18 mouse cellular contexts compared by ENCODE assay signal in genomic region chr6:113643967-113644366, GRCm38 (mm10). TPM values are rescaled to one million over a fixed set of nuclear protein-coding genes. Genes with fewer than 3 reads are reported as not detected.
DNase-seq lines count a peak whose midpoint lies in the region; ATAC-seq and TF ChIP-seq lines count a peak whose summit lies in the region.
"Had no signal": no experiment of that assay in that cellular context is flagged by ENCODE, and none has a peak within 500 bp of the region (broad histone marks: within the 10 kb centered on the region; RNA-seq: fewer than 3 reads in every experiment).

No protein-coding gene starts in this region.

- no peaks in the 10 kb centered on the region for H3K36me3 ChIP-seq in heart, embryonic 15.5 days
- H3K36me3 ChIP-seq in liver, adult 2 months (ENCODE audit: control insufficient read depth, insufficient read depth, low read length) = peaks cover 10% of the 10 kb centered on the region; the same call in 1 of the 2 replicates
- H3K36me3 ChIP-seq in liver, embryonic 13.5 days = peaks cover 5% of the 10 kb centered on the region; the same call in 1 of the 2 replicates
- no peaks in the 10 kb centered on the region for H3K36me3 ChIP-seq in stomach, embryonic 15.5 days
- H3K36me3 ChIP-seq: midbrain, embryonic 12.5 days; neural tube, embryonic 15.5 days had no signal

- ATAC-seq in heart, embryonic 15.5 days (replicated peaks; ENCODE audit: insufficient number of reproducible peaks, insufficient read depth, low FRiP score, low read depth) = no peak
- ATAC-seq in liver, embryonic 13.5 days (ENCODE audit: low read depth) = no peak
- no peak for ATAC-seq in stomach, embryonic 15.5 days (ENCODE audit: insufficient read depth, low FRiP score, low read depth)
- ATAC-seq: forebrain, embryonic 13.5 days; hindbrain, postnatal 0 days had no signal

- no peak for TF ChIP-seq CTCF in liver, adult 2 months (IDR thresholded peaks at IDR 0.05; ENCODE audit: low read depth, low read length)

- H3K27me3 ChIP-seq in heart, embryonic 15.5 days = no peaks in the 10 kb centered on the region
- no peaks in the 10 kb centered on the region for H3K27me3 ChIP-seq in liver, adult 2 months (ENCODE audit: control insufficient read depth, insufficient read depth, low read length)
- no peaks in the 10 kb centered on the region for H3K27me3 ChIP-seq in liver, embryonic 13.5 days
- H3K27me3 ChIP-seq in stomach, embryonic 15.5 days (replicated peaks) = no peaks in the 10 kb centered on the region
- H3K27me3 ChIP-seq: forebrain, embryonic 13.5 days; midbrain, embryonic 12.5 days; neural tube, embryonic 15.5 days had no signal

- peaks cover 46% of the 10 kb centered on the region; the same call in 1 of the 2 replicates for H3K79me2 ChIP-seq in liver, adult 2 months (ENCODE audit: control insufficient read depth, insufficient read depth, low read length)

- no peak overlapping the region for H3K4me3 ChIP-seq in heart, embryonic 15.5 days
- no peak overlapping the region for H3K4me3 ChIP-seq in liver, adult 2 months (ENCODE audit: insufficient read depth, low read depth, low read length)
- H3K4me3 ChIP-seq in liver, embryonic 13.5 days (replicated peaks) = no peak overlapping the region
- H3K4me3 ChIP-seq in stomach, embryonic 15.5 days (replicated peaks) = no peak overlapping the region
- H3K4me3 ChIP-seq: forebrain, embryonic 13.5 days; midbrain, embryonic 12.5 days; neural tube, embryonic 15.5 days had no signal

- H3K4me1 ChIP-seq in heart, embryonic 15.5 days (replicated peaks) = no peaks in the 10 kb centered on the region
- peaks cover 49% of the 10 kb centered on the region for H3K4me1 ChIP-seq in liver, adult 2 months (ENCODE audit: control insufficient read depth, insufficient read depth, low read length)
- peaks cover 46% of the 10 kb centered on the region for H3K4me1 ChIP-seq in liver, embryonic 13.5 days (replicated peaks)
- H3K4me1 ChIP-seq in stomach, embryonic 15.5 days = no peaks in the 10 kb centered on the region
- H3K4me1 ChIP-seq: forebrain, embryonic 13.5 days; midbrain, embryonic 12.5 days; neural tube, embryonic 15.5 days had no signal

- no peak overlapping the region for H3K9ac ChIP-seq in heart, embryonic 15.5 days
- H3K9ac ChIP-seq in liver, adult 2 months (ENCODE audit: low read depth, low read length) = no peak overlapping the region
- H3K9ac ChIP-seq in liver, embryonic 13.5 days = no peak overlapping the region
- H3K9ac ChIP-seq in stomach, embryonic 15.5 days = no peak overlapping the region
- H3K9ac ChIP-seq: forebrain, embryonic 13.5 days; liver, embryonic 14.5 days; midbrain, embryonic 12.5 days; neural tube, embryonic 15.5 days had no signal

- TF ChIP-seq POLR2A in liver, adult 2 months (IDR thresholded peaks at IDR 0.05; ENCODE audit: extremely low read depth, insufficient read depth, low read length) = no peak

- intact Hi-C loops in heart, postnatal 14 days (cut with DNase I) = no loop called here

- DNase-seq in heart, postnatal 14 days = no peak
- peak; percentile 51 for DNase-seq in liver, adult 2 months (ENCODE audit: extremely low read depth, low read depth, low spot score)
- no peak for DNase-seq in liver
- no peak for DNase-seq in liver, embryonic 13.5 days
- DNase-seq in lung, postnatal 14 days = no peak
- DNase-seq: adrenal gland, postnatal 10 days; cerebellum, adult 9-10 months; lung, postnatal 36 days; retina, postnatal 1 day had no signal

- peak overlapping the region; percentile 51 for H3K27ac ChIP-seq in heart, embryonic 15.5 days
- peak overlapping the region; percentile 45 for H3K27ac ChIP-seq in liver, adult 2 months (replicated peaks; ENCODE audit: insufficient read depth, low read depth, low read length)
- peak overlapping the region; percentile 50; the same call in 1 of the 2 replicates for H3K27ac ChIP-seq in liver, embryonic 13.5 days
- peak overlapping the region; percentile 51; the same call in 1 of the 2 replicates for H3K27ac ChIP-seq in stomach, embryonic 15.5 days
- H3K27ac ChIP-seq: forebrain, embryonic 13.5 days; liver, embryonic 14.5 days; midbrain, embryonic 12.5 days; neural tube, embryonic 15.5 days had no signal

- 89% methylated on average over 2 of the region's 2 CpGs for WGBS in heart, embryonic 15.5 days
- WGBS in liver, adult 2 months = 14% methylated on average over 2 of the region's 2 CpGs
- 79% methylated on average over 2 of the region's 2 CpGs for WGBS in liver, embryonic 13.5 days (ENCODE audit: insufficient replicate concordance)
- WGBS in stomach, embryonic 15.5 days = 83% methylated on average over 2 of the region's 2 CpGs

- no peak overlapping the region for H3K4me2 ChIP-seq in heart, embryonic 15.5 days
- H3K4me2 ChIP-seq in liver, embryonic 13.5 days = no peak overlapping the region
- no peak overlapping the region for H3K4me2 ChIP-seq in stomach, embryonic 15.5 days
- H3K4me2 ChIP-seq: forebrain, embryonic 13.5 days; midbrain, embryonic 12.5 days; neural tube, embryonic 15.5 days had no signal

- H3K9me3 ChIP-seq in heart, embryonic 15.5 days (replicated peaks) = no peaks in the 10 kb centered on the region
- no peaks in the 10 kb centered on the region for H3K9me3 ChIP-seq in liver, embryonic 13.5 days (replicated peaks)
- no peaks in the 10 kb centered on the region for H3K9me3 ChIP-seq in stomach, embryonic 15.5 days
- H3K9me3 ChIP-seq: forebrain, embryonic 13.5 days; G1E; midbrain, embryonic 12.5 days; neural tube, embryonic 15.5 days had no signal

RNA-seq across cellular contexts. Expression of gene Irak2, which starts 5.7 kb away (rescaled TPM):
- polyA plus RNA-seq in heart, embryonic 15.5 days (2015; fragmentation: Nextera tagmentation; extraction: Ambion mirVana) = 4.7 and 5.6 TPM in 2 replicates
- total RNA-seq in heart, postnatal 14 days (2021) = 10 to 100 TPM; 12.3 to 14.1 TPM
- total RNA-seq in liver, adult 2 months (2014; rRNA removed) = 18.2 and 20.7 TPM in 2 replicates
- polyA plus RNA-seq in liver, adult 2 months (2012; rRNA removed) = 30.8 and 36.1 TPM in 2 replicates
- polyA plus RNA-seq in liver, embryonic 13.5 days (2015; fragmentation: Nextera tagmentation; extraction: Ambion mirVana) = 12.1 and 14.9 TPM in 2 replicates
- 8.0 and 10.0 TPM in 2 replicates for polyA plus RNA-seq in stomach, embryonic 15.5 days (2015; fragmentation: Nextera tagmentation; extraction: Ambion mirVana)

RNA-seq across cellular contexts. Expression of gene Vhl, which starts 20.2 kb away (rescaled TPM):
- 25.6 and 31.0 TPM in 2 replicates for polyA plus RNA-seq in heart, embryonic 15.5 days (2015; fragmentation: Nextera tagmentation; extraction: Ambion mirVana)
- 10 to 100 TPM; 10.0 to 12.0 TPM for total RNA-seq in heart, postnatal 14 days (2021)
- 7.2 and 9.1 TPM in 2 replicates for total RNA-seq in liver, adult 2 months (2014; rRNA removed)
- 12.1 and 14.0 TPM in 2 replicates for polyA plus RNA-seq in liver, adult 2 months (2012; rRNA removed)
- 7.8 and 9.4 TPM in 2 replicates for polyA plus RNA-seq in liver, embryonic 13.5 days (2015; fragmentation: Nextera tagmentation; extraction: Ambion mirVana)
- polyA plus RNA-seq in stomach, embryonic 15.5 days (2015; fragmentation: Nextera tagmentation; extraction: Ambion mirVana) = 39.5 and 43.6 TPM in 2 replicates

RNA-seq across cellular contexts. Expression of gene Brk1, which starts 39.4 kb away (rescaled TPM):
- polyA plus RNA-seq in heart, embryonic 15.5 days (2015; fragmentation: Nextera tagmentation; extraction: Ambion mirVana) = 159 and 162 TPM in 2 replicates
- 10 to 100 TPM; 76.1 to 80.0 TPM for total RNA-seq in heart, postnatal 14 days (2021)
- 70.3 and 76.0 TPM in 2 replicates for total RNA-seq in liver, adult 2 months (2014; rRNA removed)
- 75.9 and 80.3 TPM in 2 replicates for polyA plus RNA-seq in liver, adult 2 months (2012; rRNA removed)
- polyA plus RNA-seq in liver, embryonic 13.5 days (2015; fragmentation: Nextera tagmentation; extraction: Ambion mirVana) = 101 and 104 TPM in 2 replicates
- 199 and 202 TPM in 2 replicates for polyA plus RNA-seq in stomach, embryonic 15.5 days (2015; fragmentation: Nextera tagmentation; extraction: Ambion mirVana)

RNA-seq across cellular contexts. Expression of gene Fancd2os, which starts 43.5 kb away (rescaled TPM):
- 0.15 TPM in 1 of 2 replicates, not detected in the other for polyA plus RNA-seq in heart, embryonic 15.5 days (2015; fragmentation: Nextera tagmentation; extraction: Ambion mirVana)
- total RNA-seq in heart, postnatal 14 days (2021) = not detected
- total RNA-seq in liver, adult 2 months (2014; rRNA removed) = not detected in 2 replicates
- not detected in 2 replicates for polyA plus RNA-seq in liver, adult 2 months (2012; rRNA removed)
- polyA plus RNA-seq in liver, embryonic 13.5 days (2015; fragmentation: Nextera tagmentation; extraction: Ambion mirVana) = 0.09 TPM in 1 of 2 replicates, not detected in the other
- polyA plus RNA-seq in stomach, embryonic 15.5 days (2015; fragmentation: Nextera tagmentation; extraction: Ambion mirVana) = 0.23 TPM in 1 of 2 replicates, not detected in the other
- total RNA-seq: adrenal gland, postnatal 10 days; gastrocnemius, adult 18-20 months; hindbrain, postnatal 0 days had no signal
- polyA plus RNA-seq: forebrain, embryonic 13.5 days; G1E; hindbrain, postnatal 0 days; midbrain, embryonic 12.5 days; neural tube, embryonic 15.5 days had no signal

RNA-seq across cellular contexts. Expression of gene Tatdn2, which starts 52.9 kb away (rescaled TPM):
- polyA plus RNA-seq in heart, embryonic 15.5 days (2015; fragmentation: Nextera tagmentation; extraction: Ambion mirVana) = 0.77 and 0.85 TPM in 2 replicates
- total RNA-seq in heart, postnatal 14 days (2021) = 10 to 100 TPM; 60.0 to 63.2 TPM
- total RNA-seq in liver, adult 2 months (2014; rRNA removed) = 15.0 and 19.9 TPM in 2 replicates
- 15.6 and 16.7 TPM in 2 replicates for polyA plus RNA-seq in liver, adult 2 months (2012; rRNA removed)
- 0.94 and 1.0 TPM in 2 replicates for polyA plus RNA-seq in liver, embryonic 13.5 days (2015; fragmentation: Nextera tagmentation; extraction: Ambion mirVana)
- 0.81 and 0.99 TPM in 2 replicates for polyA plus RNA-seq in stomach, embryonic 15.5 days (2015; fragmentation: Nextera tagmentation; extraction: Ambion mirVana)
